Mouse (Mus musculus) E14TG2a.4 (cell line): ENCODE data around the gene Plekhg5.

Source experiments
- H3K27me3 ChIP-seq: 2 replicates; pipeline ENCODE4 v1.6.1; 2014; ENCODE audit warnings: low read length, control low read depth; ENCODE audit not compliant: insufficient read depth
- H3K36me3 ChIP-seq: 2 replicates; pipeline ENCODE4 v1.6.1; 2014; ENCODE audit warnings: low read length, control low read depth; ENCODE audit not compliant: insufficient read depth
- H3K4me1 ChIP-seq: replicated peaks from 2 replicates; pipeline ENCODE4 v1.6.1; 2014; ENCODE audit warnings: low read depth, low read length, control low read depth
- H3K4me3 ChIP-seq: replicated peaks from 2 replicates; pipeline ENCODE4 v1.5.1; 2014; ENCODE audit warnings: mild to moderate bottlenecking, low read length
- H3K9me3 ChIP-seq: 2 replicates; pipeline ENCODE4 v1.6.1; 2014; ENCODE audit warnings: low read length, control low read depth
- CTCF ChIP-seq: conservative IDR thresholded peaks from 2 replicates; pipeline ENCODE4 v1.5.1; 2014; ENCODE audit warnings: low read length
- NANOG ChIP-seq: IDR thresholded peaks from 2 replicates; pipeline ENCODE4 v1.6.1; 2014; ENCODE audit warnings: borderline replicate concordance, low read length, mixed read lengths
- POU5F1 ChIP-seq: IDR thresholded peaks from 2 replicates; pipeline ENCODE4 v1.6.1; 2014; ENCODE audit warnings: low read length, borderline replicate concordance

Gene Plekhg5

DNA sequence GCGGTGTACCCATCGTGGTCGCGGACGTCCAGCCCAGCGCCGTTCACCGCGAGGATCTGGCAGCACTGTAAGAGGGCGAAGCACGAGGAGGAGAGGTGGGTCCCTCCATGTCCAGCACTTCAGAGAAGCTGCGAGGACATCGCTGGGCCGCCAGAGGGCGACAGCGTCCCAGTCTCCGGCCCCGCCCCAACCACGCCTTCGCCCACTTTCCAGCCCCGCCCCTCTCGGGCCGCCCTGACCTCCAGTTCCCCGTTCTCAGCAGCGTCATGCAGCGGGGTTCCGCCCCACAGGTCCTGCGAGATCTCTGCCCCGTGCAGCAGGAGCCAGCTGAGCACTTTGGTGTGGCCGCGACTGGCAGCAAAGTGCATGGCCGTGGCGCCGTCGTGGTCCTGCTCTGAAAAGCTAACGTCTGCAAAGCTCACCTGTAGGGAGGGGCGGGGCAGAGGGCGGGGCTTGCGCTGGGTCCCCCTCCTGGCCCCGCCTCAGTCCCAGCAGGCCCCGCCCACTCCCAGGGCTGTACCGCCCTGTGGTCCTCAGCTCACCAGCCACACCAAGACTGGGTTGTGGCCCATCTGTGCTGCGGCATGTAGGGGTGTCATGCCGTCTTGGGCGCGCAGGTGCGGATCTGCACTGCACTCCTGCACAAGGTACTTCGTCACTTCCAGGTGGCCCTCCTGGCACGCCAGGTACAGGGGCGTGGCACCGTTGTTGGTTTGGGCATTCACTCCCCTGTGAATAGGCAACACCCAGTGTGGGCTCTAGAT is 66.4 kb downstream of the Plekhg5 start:
- Histone ChIP-seq H3K27me3 (peaks cover 26% of the 10 kb centered on the region), H3K4me3 (peak overlapping the region; percentile 87), H3K4me1 (peaks cover 35% of the 10 kb centered on the region), H3K9me3 (no peaks in the 10 kb centered on the region), H3K36me3 (no peaks in the 10 kb centered on the region)
- TF ChIP-seq POU5F1 = no peak
- TF ChIP-seq NANOG = no peak
- peak; percentile 37 for TF ChIP-seq CTCF

DNA sequence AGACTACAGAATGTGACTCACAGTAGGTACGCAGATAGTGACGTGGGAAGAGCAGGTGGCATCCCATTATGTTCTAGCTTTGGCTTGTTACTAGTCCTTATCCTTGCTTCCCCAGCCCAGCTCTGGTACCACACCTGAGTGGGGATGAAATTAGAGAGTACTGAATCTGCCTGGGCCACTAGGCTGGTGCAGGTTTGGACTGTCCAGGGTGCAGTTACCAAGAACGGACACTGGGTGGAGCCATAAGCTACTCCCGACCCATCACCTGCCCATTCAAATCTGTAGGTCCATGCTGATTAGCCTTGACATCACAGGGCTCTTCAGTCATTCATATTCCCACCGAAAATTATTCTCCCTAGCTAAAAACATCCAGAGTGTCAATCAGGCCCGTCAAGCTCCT is 68.1 kb downstream of the Plekhg5 start:
- H3K4me3 ChIP-seq = no peak overlapping the region
- H3K9me3 ChIP-seq = no peaks in the 10 kb centered on the region
- peaks cover 20% of the 10 kb centered on the region for H3K4me1 ChIP-seq
- TF ChIP-seq CTCF (peak; percentile 93), POU5F1 (no peak), NANOG (no peak)
- H3K36me3 ChIP-seq = no peaks in the 10 kb centered on the region
- peaks cover 26% of the 10 kb centered on the region for H3K27me3 ChIP-seq

DNA sequence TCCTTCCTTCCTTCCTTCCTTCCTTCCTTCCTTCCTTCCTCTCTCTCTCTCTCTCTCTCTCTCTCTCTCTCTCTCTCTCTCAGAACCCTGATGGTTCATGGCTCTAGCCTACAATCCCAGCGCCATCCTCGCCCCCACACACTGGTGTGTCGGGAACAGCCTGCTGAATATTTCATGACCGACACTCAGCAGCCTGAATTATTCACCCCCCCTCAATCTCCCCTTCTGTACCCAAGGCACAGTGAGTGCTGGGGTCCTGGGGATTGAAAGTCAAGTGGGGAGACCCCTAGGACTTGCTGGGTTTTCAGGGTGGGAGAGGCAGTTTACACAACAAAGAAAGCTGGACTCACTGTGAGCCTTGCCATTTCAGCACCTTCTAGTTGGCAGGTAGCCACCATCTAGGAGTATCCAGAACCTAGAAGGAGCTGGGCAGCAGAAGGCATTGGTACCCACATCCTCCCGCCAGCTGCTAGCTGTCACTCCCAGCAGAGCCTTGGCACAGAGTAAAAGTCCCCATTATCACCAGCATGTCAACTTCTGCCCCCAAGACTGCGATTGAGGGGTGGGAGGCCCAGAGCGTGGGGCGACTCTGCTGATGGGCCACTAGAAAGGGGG is 69.3 kb downstream of the Plekhg5 start:
- H3K9me3 ChIP-seq = no peaks in the 10 kb centered on the region
- no peaks in the 10 kb centered on the region for H3K36me3 ChIP-seq
- no peak for TF ChIP-seq CTCF
- TF ChIP-seq NANOG = no peak
- no peak for TF ChIP-seq POU5F1
- H3K4me3 ChIP-seq = no peak overlapping the region
- H3K27me3 ChIP-seq = peaks cover 33% of the 10 kb centered on the region
- H3K4me1 ChIP-seq = peaks cover 19% of the 10 kb centered on the region

DNA sequence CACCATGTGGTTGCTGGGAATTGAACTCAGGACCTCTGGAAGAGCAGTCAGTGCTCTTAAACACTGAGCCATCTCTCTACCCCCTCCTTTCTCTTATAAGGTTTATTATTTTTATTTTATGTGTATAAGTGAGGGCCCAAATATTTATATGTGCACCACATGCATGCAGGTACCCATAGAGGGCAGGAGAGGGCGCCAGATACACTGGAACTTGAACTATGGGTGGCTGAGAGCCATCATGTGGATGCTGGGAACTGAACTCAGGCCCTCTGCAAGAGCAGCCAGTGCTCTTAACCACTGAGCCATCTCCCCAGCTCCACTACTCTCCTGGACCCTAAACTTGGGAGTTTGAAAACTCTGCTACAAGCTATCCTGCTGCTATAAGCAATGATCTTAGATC is 71.3 kb downstream of the Plekhg5 start:
- H3K4me1 ChIP-seq = peaks cover 17% of the 10 kb centered on the region
- H3K9me3 ChIP-seq = no peaks in the 10 kb centered on the region
- no peak overlapping the region for H3K4me3 ChIP-seq
- peaks cover 40% of the 10 kb centered on the region for H3K27me3 ChIP-seq
- TF ChIP-seq CTCF (peak; percentile 61), POU5F1 (no peak)
- H3K36me3 ChIP-seq = no peaks in the 10 kb centered on the region

DNA sequence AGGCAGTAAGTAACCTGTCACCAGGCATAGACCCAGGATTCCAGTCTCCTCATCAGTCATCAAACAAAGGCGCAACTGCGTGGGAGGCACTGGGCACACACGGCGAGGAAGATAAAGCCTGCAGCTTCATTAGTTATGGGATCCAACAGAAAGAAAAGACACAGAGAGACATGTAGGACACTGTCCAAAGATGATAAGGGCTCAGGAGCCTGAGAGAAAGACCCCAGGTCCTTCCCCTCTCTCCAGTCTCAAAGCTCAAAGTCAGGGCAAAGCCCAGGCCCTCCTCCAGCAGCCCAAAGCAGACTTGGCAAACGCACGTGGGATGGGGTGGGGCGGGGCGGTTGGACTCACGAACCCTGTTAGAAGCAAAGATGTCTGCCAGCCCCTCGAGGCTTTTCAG is 73.2 kb downstream of the Plekhg5 start:
- H3K27me3 ChIP-seq = peaks cover 58% of the 10 kb centered on the region
- no peak overlapping the region for H3K4me3 ChIP-seq
- peaks cover 17% of the 10 kb centered on the region for H3K4me1 ChIP-seq
- H3K36me3 ChIP-seq = no peaks in the 10 kb centered on the region
- TF ChIP-seq POU5F1 (no peak), CTCF (no peak), NANOG (no peak)
- no peaks in the 10 kb centered on the region for H3K9me3 ChIP-seq

DNA sequence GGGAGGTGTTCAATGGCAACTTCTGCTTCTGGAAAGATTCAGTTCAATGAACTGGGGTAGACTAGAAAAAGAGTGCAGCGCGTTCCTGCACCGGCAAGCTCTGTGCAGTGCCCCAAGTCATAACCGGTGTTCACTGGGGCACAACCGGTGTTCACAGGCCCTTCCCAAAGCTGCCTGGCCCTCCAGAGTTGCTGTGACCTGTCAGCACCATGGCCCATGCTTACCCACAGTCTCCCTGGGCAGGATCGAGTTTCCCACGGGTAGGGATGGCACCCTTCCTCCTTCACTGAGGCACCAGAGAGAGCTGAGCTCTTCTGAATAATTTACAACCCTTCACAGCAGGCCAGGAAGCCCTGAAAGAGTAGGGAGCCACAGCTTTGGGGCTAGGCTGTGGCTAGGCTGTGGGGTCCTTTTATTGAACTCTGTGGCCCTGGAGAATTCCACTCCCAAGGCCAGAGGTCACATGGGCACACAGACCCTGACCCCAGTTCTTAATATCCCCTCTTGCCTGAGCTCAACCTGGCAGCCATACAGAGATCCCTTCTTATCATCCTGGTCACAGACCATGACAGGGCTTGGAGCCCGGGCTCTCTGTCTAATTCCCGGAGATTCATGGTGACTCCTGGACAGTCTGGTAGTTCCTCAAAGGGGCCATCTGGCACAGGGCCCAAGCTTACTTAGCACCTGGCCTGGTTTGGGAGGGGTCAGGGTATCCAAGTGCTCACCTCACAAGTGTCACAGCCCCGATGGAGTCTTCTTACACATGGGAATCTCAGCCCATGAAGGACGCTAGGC is 73.9 kb downstream of the Plekhg5 start:
- Histone ChIP-seq H3K27me3 (peaks cover 59% of the 10 kb centered on the region), H3K9me3 (no peaks in the 10 kb centered on the region), H3K4me3 (no peak overlapping the region), H3K4me1 (peaks cover 20% of the 10 kb centered on the region), H3K36me3 (no peaks in the 10 kb centered on the region)
- no peak for TF ChIP-seq NANOG
- TF ChIP-seq CTCF = no peak
- TF ChIP-seq POU5F1 = no peak

DNA sequence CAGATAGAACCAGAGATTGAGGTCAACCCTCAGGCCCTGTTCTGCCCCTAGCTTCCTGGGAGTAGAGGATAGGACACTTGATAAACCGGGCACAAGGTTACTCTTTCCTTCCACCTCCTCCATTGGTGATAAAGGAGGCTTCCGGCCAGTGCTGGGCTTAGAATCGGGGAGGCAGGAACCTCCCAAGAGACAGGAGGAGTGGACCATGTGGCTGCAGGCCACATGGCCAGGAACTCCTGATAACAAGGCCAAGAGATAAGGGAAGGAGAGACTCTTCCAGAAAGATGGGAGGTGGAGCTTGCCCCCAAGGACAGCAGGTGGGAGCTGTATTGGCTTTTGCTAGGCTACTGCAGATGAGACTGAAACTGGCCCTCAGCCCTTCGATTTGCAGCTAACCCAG is 78.2 kb downstream of the Plekhg5 start:
- Histone ChIP-seq H3K9me3 (no peaks in the 10 kb centered on the region), H3K27me3 (peaks cover 72% of the 10 kb centered on the region), H3K36me3 (no peaks in the 10 kb centered on the region), H3K4me3 (no peak overlapping the region), H3K4me1 (peaks cover 41% of the 10 kb centered on the region)
- TF ChIP-seq CTCF (no peak), NANOG (no peak), POU5F1 (no peak)

DNA sequence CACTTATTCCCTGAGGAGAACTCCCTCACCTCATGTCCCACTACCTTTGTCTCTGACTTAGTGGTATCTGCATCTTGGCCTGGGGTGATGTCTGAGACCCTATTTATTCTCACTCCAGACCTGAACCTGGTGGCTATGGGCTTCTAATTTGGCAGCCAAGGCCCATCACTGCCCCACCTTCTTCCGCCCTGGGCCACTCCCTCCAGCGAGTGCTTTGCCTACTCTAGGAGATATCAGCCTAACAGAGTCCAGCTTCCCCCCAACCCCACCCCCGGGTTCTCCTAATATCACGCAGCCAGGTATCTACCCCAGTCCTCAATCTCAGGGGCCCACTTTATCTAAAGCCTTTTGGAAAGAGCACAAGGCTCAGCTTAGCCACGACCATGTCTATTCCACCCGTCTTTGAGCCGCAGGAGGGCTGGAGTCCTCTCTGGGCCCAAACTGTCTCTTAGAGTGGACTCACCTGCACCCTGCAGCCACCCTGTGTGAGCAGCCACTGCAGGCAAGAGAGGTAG is 79.2 kb downstream of the Plekhg5 start:
- TF ChIP-seq CTCF (no peak), POU5F1 (no peak), NANOG (no peak)
- Histone ChIP-seq H3K27me3 (peaks cover 71% of the 10 kb centered on the region), H3K36me3 (no peaks in the 10 kb centered on the region), H3K4me3 (peak overlapping the region; percentile 89), H3K4me1 (peaks cover 33% of the 10 kb centered on the region), H3K9me3 (no peaks in the 10 kb centered on the region)
